Mouse (Mus musculus): ENCODE results near the gene 1110051M20Rik.

DNA sequence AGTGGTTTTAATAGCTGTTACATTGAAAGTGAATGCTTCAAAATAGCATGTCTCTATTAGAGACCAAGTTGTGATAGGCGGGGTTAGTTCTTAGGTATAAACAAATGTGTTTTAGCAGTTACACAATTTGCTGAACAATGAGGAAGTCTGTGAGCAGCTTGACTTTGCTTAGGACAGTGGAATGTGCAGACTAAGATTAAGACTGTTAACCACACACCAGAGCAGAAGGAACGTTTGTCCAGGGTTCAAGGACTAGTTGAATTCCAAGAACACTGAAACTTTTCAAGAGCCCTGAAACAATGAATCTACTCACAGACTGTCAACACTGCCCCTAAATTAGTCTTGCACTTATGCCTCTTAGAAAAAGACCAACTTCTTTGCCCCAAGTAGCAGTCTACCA, 2.8 kb downstream of the 1110051M20Rik start:
- TF ChIP-seq CTCF (IDR thresholded peaks at IDR 0.05; ENCODE audit: insufficient read depth, low read depth, low read length), result no peak
- TF ChIP-seq POLR2A (IDR thresholded peaks at IDR 0.05; ENCODE audit: insufficient read depth, low read depth, low read length), result no peak
